Mouse (Mus musculus) monocyte, adult 5-6 weeks (primary cell): Measurements from ENCODE around the gene Gm20431. TPM values are rescaled to one million over a fixed set of nuclear protein-coding genes. Genes with fewer than 3 reads are reported as not detected.

Experiments used
- ATAC-seq: fragments of 153-309, 156-312 bp; replicated peaks from 2 replicates; pipeline ENCODE4 v1.8.0; 2017; ENCODE audit warnings: mild to moderate bottlenecking; ENCODE audit not compliant: low TSS enrichment, insufficient number of reproducible peaks, severe bottlenecking, poor library complexity, low FRiP score
- total RNA-seq: library from RNA; stranded (forward); fragments of 200-1000, 200-491, 200-594 nt; gene quantifications from 3 replicates; pipeline ENCODE4 v1.2.3, GENCODE M21; 2017

The Gm20431 gene
- total RNA-seq: not detected in 3 replicates

GRCm38 (mm10) chr2:167661270-167662203 is at the start of gene Gm20431:
Gene Gm20431, minus strand, starts transcription at chr2:167661496.
- peak; percentile 48 for ATAC-seq

- ATAC-seq: no peak
These were observed 49.3 kb upstream of the Gm20431 start for GRCm38 (mm10) chr2:167710574-167710973.

GRCm38 (mm10) chr2:167709969-167710368 is 48.7 kb upstream of the Gm20431 start:
- ATAC-seq: peak; percentile 18; the same call in 1 of the 2 replicates

- ATAC-seq: no peak
These were observed 47.1 kb upstream of the Gm20431 start for GRCm38 (mm10) chr2:167708373-167708772.

GRCm38 (mm10) chr2:167706183-167706939 is 45.1 kb upstream of the Gm20431 start:
- ATAC-seq: no peak

- no peak for ATAC-seq
These were observed 43.1 kb upstream of the Gm20431 start for GRCm38 (mm10) chr2:167704409-167704808.

- no peak for ATAC-seq
These were observed 40.8 kb upstream of the Gm20431 start for GRCm38 (mm10) chr2:167702126-167702525.

- peak; percentile 42 for ATAC-seq
These were observed 40.2 kb upstream of the Gm20431 start for GRCm38 (mm10) chr2:167701472-167701871.

GRCm38 (mm10) chr2:167700018-167700417 is 38.7 kb upstream of the Gm20431 start:
- no peak for ATAC-seq

GRCm38 (mm10) chr2:167697902-167698301 is 36.6 kb upstream of the Gm20431 start:
- peak; percentile 70 for ATAC-seq

GRCm38 (mm10) chr2:167696143-167696542 is 34.8 kb upstream of the Gm20431 start:
- ATAC-seq: no peak

GRCm38 (mm10) chr2:167695491-167695890 is 34.2 kb upstream of the Gm20431 start:
- no peak for ATAC-seq

GRCm38 (mm10) chr2:167694963-167695362 is 33.7 kb upstream of the Gm20431 start:
- no peak for ATAC-seq

GRCm38 (mm10) chr2:167694244-167694643 is 32.9 kb upstream of the Gm20431 start:
- no peak for ATAC-seq

- ATAC-seq: no peak
These were observed 32.2 kb upstream of the Gm20431 start for GRCm38 (mm10) chr2:167693540-167693939.

- ATAC-seq: no peak
These were observed 31.5 kb upstream of the Gm20431 start for GRCm38 (mm10) chr2:167692831-167693230.

- no peak for ATAC-seq
These were observed 30.8 kb upstream of the Gm20431 start for GRCm38 (mm10) chr2:167691871-167692661.

GRCm38 (mm10) chr2:167691410-167691809 is 30.1 kb upstream of the Gm20431 start:
- ATAC-seq: no peak

- no peak for ATAC-seq
These were observed 29.6 kb upstream of the Gm20431 start for GRCm38 (mm10) chr2:167690962-167691311.
